Mouse (Mus musculus): Measurements from ENCODE around the gene Cd109.
A peak's percentile ranks its signal among the peaks of the same experiment; 100 is the strongest.

Gene Cd109

GRCm38 (mm10) chr9:78615401-78616021 lies at the start of gene Cd109:
Cd109 (plus strand) TSS chr9:78615546.
- peak in 1 of 2 experiments; percentile 15 for DNase-seq (ENCODE audit: low spot score in 2 of 2)

- no peak for DNase-seq (ENCODE audit: low spot score in 2 of 2)
These were observed 45.4 kb upstream of the Cd109 start for GRCm38 (mm10) chr9:78569934-78570333.

GRCm38 (mm10) chr9:78576466-78576865 lies 38.9 kb upstream of the Cd109 start:
- DNase-seq (ENCODE audit: low spot score in 2 of 2), result no peak

- DNase-seq (ENCODE audit: low spot score in 2 of 2), result no peak
These were observed 36.5 kb upstream of the Cd109 start for GRCm38 (mm10) chr9:78578824-78579223.

GRCm38 (mm10) chr9:78579644-78580396 lies 35.5 kb upstream of the Cd109 start:
- DNase-seq (ENCODE audit: low spot score in 2 of 2), result no peak

- DNase-seq (ENCODE audit: low spot score in 2 of 2), result peak in 1 of 2 experiments; percentile 58
These were observed 28.0 kb upstream of the Cd109 start for GRCm38 (mm10) chr9:78587218-78587883.

GRCm38 (mm10) chr9:78587914-78588313 lies 27.4 kb upstream of the Cd109 start, which contains the start of gene Slc17a5:
Slc17a5 (minus strand) TSS chr9:78588041.
- peak; percentile 91 to 95 for DNase-seq (ENCODE audit: low spot score in 2 of 2)

GRCm38 (mm10) chr9:78588411-78589033 lies 26.8 kb upstream of the Cd109 start:
- DNase-seq (ENCODE audit: low spot score in 2 of 2), result peak in 1 of 2 experiments; percentile 33

GRCm38 (mm10) chr9:78590471-78590870 lies 24.9 kb upstream of the Cd109 start:
- DNase-seq (ENCODE audit: low spot score in 2 of 2), result no peak

GRCm38 (mm10) chr9:78595257-78595656 lies 20.1 kb upstream of the Cd109 start:
- DNase-seq (ENCODE audit: low spot score in 2 of 2), result no peak

GRCm38 (mm10) chr9:78595769-78596555 lies 19.4 kb upstream of the Cd109 start:
- no peak for DNase-seq (ENCODE audit: low spot score in 2 of 2)

GRCm38 (mm10) chr9:78596834-78597233 lies 18.5 kb upstream of the Cd109 start:
- peak in 1 of 2 experiments; percentile 53 for DNase-seq (ENCODE audit: low spot score in 2 of 2)

- no peak for DNase-seq (ENCODE audit: low spot score in 2 of 2)
These were observed 15.4 kb upstream of the Cd109 start for GRCm38 (mm10) chr9:78599927-78600326.

GRCm38 (mm10) chr9:78601046-78601730 lies 14.2 kb upstream of the Cd109 start:
- DNase-seq (ENCODE audit: low spot score in 2 of 2), result no peak

- no peak for DNase-seq (ENCODE audit: low spot score in 2 of 2)
These were observed 1.1 kb upstream of the Cd109 start for GRCm38 (mm10) chr9:78614201-78614600.

GRCm38 (mm10) chr9:78619285-78619684 lies 3.9 kb downstream of the Cd109 start:
- DNase-seq (ENCODE audit: low spot score in 2 of 2), result no peak

GRCm38 (mm10) chr9:78623301-78623747 lies 8.0 kb downstream of the Cd109 start:
- DNase-seq (ENCODE audit: low spot score in 2 of 2), result no peak

GRCm38 (mm10) chr9:78629991-78630390 lies 14.6 kb downstream of the Cd109 start:
- DNase-seq (ENCODE audit: low spot score in 2 of 2), result no peak

GRCm38 (mm10) chr9:78631755-78632434 lies 16.5 kb downstream of the Cd109 start:
- DNase-seq (ENCODE audit: low spot score in 2 of 2), result no peak

- no peak for DNase-seq (ENCODE audit: low spot score in 2 of 2)
These were observed 18.6 kb downstream of the Cd109 start for GRCm38 (mm10) chr9:78633976-78634375.

Measured in spleen, postnatal 10 days (tissue).